11 mouse cellular contexts compared by ENCODE assay signal in genomic region chr3:145798751-145799188, GRCm38 (mm10). TPM values are rescaled to one million over a fixed set of nuclear protein-coding genes. Genes with fewer than 3 reads are reported as not detected.
DNase-seq lines count a peak whose midpoint lies in the region; ATAC-seq and TF ChIP-seq lines count a peak whose summit lies in the region.
"Had no signal": no experiment of that assay in that cellular context is flagged by ENCODE, and none has a peak within 500 bp of the region (broad histone marks: within the 10 kb centered on the region; RNA-seq: fewer than 3 reads in every experiment).

No protein-coding gene starts in this region.

- TF ChIP-seq CTCF in stomach, postnatal 0 days (IDR thresholded peaks at IDR 0.05; ENCODE audit: low read depth) = no peak

- H3K36me3 ChIP-seq in stomach, embryonic 14.5 days (ENCODE audit: control insufficient read depth, insufficient read depth, low read length) = no peaks in the 10 kb centered on the region
- no peaks in the 10 kb centered on the region for H3K36me3 ChIP-seq in stomach, postnatal 0 days (ENCODE audit: control insufficient read depth, insufficient read depth, low read length)
- H3K36me3 ChIP-seq: forebrain, embryonic 12.5 days had no signal

- ATAC-seq in stomach, embryonic 14.5 days (ENCODE audit: insufficient number of reproducible peaks, insufficient read depth, low FRiP score, low read depth) = 0 out of 2 replicates have a peak, but pooled peaks have one; percentile 53
- no peak; the same call in 1 of the 2 replicates for ATAC-seq in stomach, postnatal 0 days (ENCODE audit: low FRiP score, low TSS enrichment)

- no peak for TF ChIP-seq EP300 in stomach, postnatal 0 days (optimal IDR thresholded peaks at IDR 0.05)

- no peaks in the 10 kb centered on the region for H3K9me3 ChIP-seq in stomach, embryonic 14.5 days (ENCODE audit: control insufficient read depth, low read depth, low read length)
- H3K9me3 ChIP-seq in stomach, postnatal 0 days (ENCODE audit: control insufficient read depth, low read length) = no peaks in the 10 kb centered on the region
- H3K9me3 ChIP-seq: forebrain, embryonic 12.5 days had no signal

- WGBS in stomach, embryonic 14.5 days = 7% methylated on average over 6 of the region's 6 CpGs
- WGBS in stomach, postnatal 0 days = 8% methylated on average over 6 of the region's 6 CpGs

- H3K27me3 ChIP-seq in stomach, embryonic 14.5 days (ENCODE audit: control insufficient read depth, insufficient read depth, low read length) = no peaks in the 10 kb centered on the region
- H3K27me3 ChIP-seq in stomach, postnatal 0 days (ENCODE audit: control insufficient read depth, insufficient read depth, low read length) = no peaks in the 10 kb centered on the region
- H3K27me3 ChIP-seq: forebrain, embryonic 12.5 days had no signal

- H3K4me2 ChIP-seq in stomach, embryonic 14.5 days (replicated peaks; ENCODE audit: low read depth, low read length) = no peak overlapping the region; the same call in 1 of the 2 replicates
- H3K4me2 ChIP-seq in stomach, postnatal 0 days (replicated peaks; ENCODE audit: low read depth) = no peak overlapping the region
- H3K4me2 ChIP-seq: forebrain, embryonic 12.5 days had no signal

- intact Hi-C loops in heart, postnatal 14 days (cut with DNase I) = no loop called here

- no peak overlapping the region for H3K4me3 ChIP-seq in stomach, embryonic 14.5 days (ENCODE audit: low read depth, low read length)
- H3K4me3 ChIP-seq in stomach, postnatal 0 days (ENCODE audit: low read depth, low read length) = no peak overlapping the region
- H3K4me3 ChIP-seq: forebrain, embryonic 12.5 days had no signal

- DNase-seq in stomach, postnatal 0 days (ENCODE audit: low spot score) = no peak
- peak; percentile 30 to 45 for DNase-seq in heart, postnatal 14 days
- DNase-seq in kidney, postnatal 4 days = peak; percentile 66 to 74
- DNase-seq in mesoderm, embryonic 11.5 days (ENCODE audit: low read depth, low spot score) = peak; percentile 49
- DNase-seq in left cerebral cortex, adult 8-10 months (ENCODE audit: low spot score in 2 of 2) = no peak
- no peak for DNase-seq in cerebellum, adult 11-12 months
- no peak for DNase-seq in frontal cortex, postnatal 14 days (ENCODE audit: low spot score in 2 of 2)
- DNase-seq: layer of hippocampus, adult 9-11 months; thymus, postnatal 14 days had no signal

- no peak overlapping the region for H3K9ac ChIP-seq in stomach, embryonic 14.5 days (replicated peaks; ENCODE audit: low read depth, low read length)
- H3K9ac ChIP-seq in stomach, postnatal 0 days (ENCODE audit: low read length) = no peak overlapping the region
- H3K9ac ChIP-seq: forebrain, embryonic 12.5 days had no signal

- H3K4me1 ChIP-seq in stomach, embryonic 14.5 days (ENCODE audit: control insufficient read depth, insufficient read depth, low read length) = peaks cover 16% of the 10 kb centered on the region
- no peaks in the 10 kb centered on the region for H3K4me1 ChIP-seq in stomach, postnatal 0 days (replicated peaks; ENCODE audit: control insufficient read depth, insufficient read depth)
- H3K4me1 ChIP-seq: forebrain, embryonic 12.5 days had no signal

- peak overlapping the region; percentile 61; the same call in 1 of the 2 replicates for H3K27ac ChIP-seq in stomach, embryonic 14.5 days (ENCODE audit: low read length)
- H3K27ac ChIP-seq in stomach, postnatal 0 days (replicated peaks) = no peak overlapping the region
- H3K27ac ChIP-seq: forebrain, embryonic 12.5 days had no signal

RNA-seq across cellular contexts. Expression of gene Ddah1, which starts 40.3 kb away (rescaled TPM):
- 22.3 and 24.0 TPM in 2 replicates for polyA plus RNA-seq in stomach, embryonic 14.5 days (2014; fragmentation: Nextera tagmentation; extraction: Ambion mirVana)
- polyA plus RNA-seq in stomach, postnatal 0 days (2015; fragmentation: Nextera tagmentation; extraction: Ambion mirVana) = 16.8 and 20.2 TPM in 2 replicates
- total RNA-seq in heart, postnatal 14 days (2021) = 10 to 100 TPM in 1 of 2 experiments, 1 to 10 TPM in 1; 9.2 to 13.4 TPM
- total RNA-seq in left cerebral cortex, adult 8-10 months (2022) = 10 to 100 TPM; 64.6 to 66.9 (median 65.7) TPM

Comparison
In these comparisons a context has a peak if more than half of its experiments do, and no peak if none do; other contexts are left out.
1. DNase-seq: peak in heart, postnatal 14 days (2 of 2), kidney, postnatal 4 days (2 of 2) and mesoderm, embryonic 11.5 days (single experiment); none in stomach, postnatal 0 days (single experiment), left cerebral cortex, adult 8-10 months (0 of 2), cerebellum, adult 11-12 months (single experiment) and frontal cortex, postnatal 14 days (0 of 2).
2. RNA of gene Ddah1, which starts 40.3 kb away (total RNA-seq): 64.6 to 66.9 TPM in left cerebral cortex, adult 8-10 months; 9.2 to 13.4 TPM in heart, postnatal 14 days; every median in the first group is over 4 times any median in the second.